Mouse (Mus musculus): ENCODE data around the gene Manba. TPM values are rescaled to one million over a fixed set of nuclear protein-coding genes. Genes with fewer than 3 reads are reported as not detected.
"Not testable (repeated sequence)": the region's sequence is repeated elsewhere in the genome, so short reads cannot be mapped to it uniquely, and the experiment has no call there.

The Manba gene
- polyA plus RNA-seq, 1 experiment from 2014 or later: 16.8 TPM

DNA sequence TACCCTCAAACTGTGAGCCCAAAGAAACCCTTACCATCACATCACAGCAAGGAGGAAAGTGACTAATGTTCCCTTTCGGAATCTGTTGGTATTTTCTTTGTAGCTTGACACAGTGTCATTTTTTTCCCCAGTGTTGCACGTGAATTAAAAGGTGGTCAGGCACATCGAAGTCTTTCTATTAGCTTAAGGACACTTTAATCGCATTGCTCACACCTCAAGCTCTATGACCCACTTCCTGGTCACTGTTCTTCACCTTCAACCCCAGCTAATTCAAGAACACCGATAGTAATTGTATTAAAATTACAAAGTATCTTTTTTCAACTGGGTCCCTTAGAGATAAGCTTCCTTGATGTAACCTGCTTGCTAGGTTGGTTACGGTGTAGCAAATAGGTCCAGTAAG lies 4.6 kb upstream of the Manba start:
- no peak overlapping the region for H3K27ac ChIP-seq (ENCODE audit: low read length)
- H3K9ac ChIP-seq (ENCODE audit: low read length): no peak overlapping the region
- H3K4me1 ChIP-seq (ENCODE audit: control insufficient read depth, insufficient read depth, low read length): no peaks in the 10 kb centered on the region; the same call in 1 of the 2 replicates
- no peak overlapping the region for H3K4me3 ChIP-seq (replicated peaks; ENCODE audit: low read length)
- no peaks in the 10 kb centered on the region for H3K9me3 ChIP-seq (replicated peaks; ENCODE audit: control insufficient read depth, low read length)
- H3K4me2 ChIP-seq (ENCODE audit: low read depth, low read length): no peak overlapping the region
- no peak for ATAC-seq (ENCODE audit: insufficient read depth, low FRiP score)
- 84% methylated on average over 6 of the region's 6 CpGs for WGBS
- H3K36me3 ChIP-seq (ENCODE audit: control insufficient read depth, insufficient read depth, low read length): no peaks in the 10 kb centered on the region
- H3K27me3 ChIP-seq (ENCODE audit: control insufficient read depth, insufficient read depth, low read length): no peaks in the 10 kb centered on the region

DNA sequence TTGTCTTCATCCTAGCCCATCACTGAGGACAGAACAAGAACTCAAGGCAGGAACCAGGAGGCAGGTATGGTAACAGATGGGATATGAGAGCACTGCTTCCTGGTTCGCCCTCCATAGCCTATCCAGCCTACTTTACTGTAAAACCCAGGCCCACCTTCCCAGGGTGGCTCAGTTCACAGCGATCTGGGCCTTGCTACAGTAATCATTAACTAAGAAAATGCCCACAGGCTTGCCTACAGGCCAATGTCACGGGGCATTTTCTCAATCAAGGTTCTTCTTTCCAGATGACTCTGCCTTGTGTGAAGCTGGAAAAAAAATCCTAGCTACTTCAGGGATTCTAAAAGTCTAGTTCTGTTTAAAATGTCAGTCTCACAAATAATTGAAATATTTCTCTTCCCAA lies 3.8 kb upstream of the Manba start:
- WGBS: 71% methylated on average over 3 of the region's 3 CpGs
- Histone ChIP-seq H3K36me3 (ENCODE audit: control insufficient read depth, insufficient read depth, low read length) (no peaks in the 10 kb centered on the region), H3K27me3 (ENCODE audit: control insufficient read depth, insufficient read depth, low read length) (no peaks in the 10 kb centered on the region), H3K4me2 (ENCODE audit: low read depth, low read length) (no peak overlapping the region), H3K4me3 (replicated peaks; ENCODE audit: low read length) (no peak overlapping the region), H3K9ac (ENCODE audit: low read length) (no peak overlapping the region), H3K27ac (ENCODE audit: low read length) (no peak overlapping the region), H3K4me1 (ENCODE audit: control insufficient read depth, insufficient read depth, low read length) (no peaks in the 10 kb centered on the region; the same call in 1 of the 2 replicates), H3K9me3 (replicated peaks; ENCODE audit: control insufficient read depth, low read length) (no peaks in the 10 kb centered on the region)
- ATAC-seq (ENCODE audit: insufficient read depth, low FRiP score): no peak

- peak overlapping the region; percentile 81; the same call in 1 of the 2 replicates for H3K4me3 ChIP-seq (replicated peaks; ENCODE audit: low read length)
- not testable (repeated sequence) for H3K9me3 ChIP-seq (replicated peaks; ENCODE audit: control insufficient read depth, low read length); H3K27ac ChIP-seq (ENCODE audit: low read length); ATAC-seq (ENCODE audit: insufficient read depth, low FRiP score); H3K36me3 ChIP-seq (ENCODE audit: control insufficient read depth, insufficient read depth, low read length); H3K4me1 ChIP-seq (ENCODE audit: control insufficient read depth, insufficient read depth, low read length); H3K27me3 ChIP-seq (ENCODE audit: control insufficient read depth, insufficient read depth, low read length); H3K9ac ChIP-seq (ENCODE audit: low read length)
- peak overlapping the region; percentile 67; the same call in 1 of the 2 replicates for H3K4me2 ChIP-seq (ENCODE audit: low read depth, low read length)
- 86% methylated on average over 15 of the region's 15 CpGs for WGBS
These were observed 761 bp upstream of the Manba start for GRCm38 (mm10) chr3:135484650-135485049.

DNA sequence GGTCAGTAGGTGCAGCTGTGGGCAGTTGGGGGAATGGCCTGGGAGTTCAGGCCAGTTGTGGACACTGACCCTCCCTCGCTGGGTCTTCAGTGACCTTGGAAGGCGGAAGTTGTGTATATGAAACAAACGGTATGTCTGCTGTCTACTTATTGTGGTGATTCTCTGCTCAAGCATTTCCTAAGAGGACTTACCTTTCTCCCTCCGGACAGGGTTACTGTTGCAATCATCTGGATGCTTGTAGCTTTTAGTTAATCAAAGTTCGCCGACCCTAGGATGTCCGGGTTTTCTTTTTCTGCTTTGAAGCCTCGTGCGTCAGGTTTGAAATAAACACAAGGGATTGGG lies 460 bp downstream of the Manba start:
- peak overlapping the region; percentile 81 for H3K9ac ChIP-seq (ENCODE audit: low read length)
- peak overlapping the region; percentile 67 for H3K4me2 ChIP-seq (ENCODE audit: low read depth, low read length)
- H3K36me3 ChIP-seq (ENCODE audit: control insufficient read depth, insufficient read depth, low read length): no peaks in the 10 kb centered on the region
- no peaks in the 10 kb centered on the region for H3K9me3 ChIP-seq (replicated peaks; ENCODE audit: control insufficient read depth, low read length)
- no peak for ATAC-seq (ENCODE audit: insufficient read depth, low FRiP score)
- H3K27ac ChIP-seq (ENCODE audit: low read length): no peak overlapping the region
- WGBS: 9% methylated on average over 9 of the region's 9 CpGs
- H3K27me3 ChIP-seq (ENCODE audit: control insufficient read depth, insufficient read depth, low read length): no peaks in the 10 kb centered on the region
- no peaks in the 10 kb centered on the region; the same call in 1 of the 2 replicates for H3K4me1 ChIP-seq (ENCODE audit: control insufficient read depth, insufficient read depth, low read length)
- H3K4me3 ChIP-seq (replicated peaks; ENCODE audit: low read length): peak overlapping the region; percentile 81

- Histone ChIP-seq H3K27me3 (ENCODE audit: control insufficient read depth, insufficient read depth, low read length) (no peaks in the 10 kb centered on the region), H3K9ac (ENCODE audit: low read length) (0 out of 2 replicates have a peak overlapping the region, but pooled peaks have one; percentile 81), H3K9me3 (replicated peaks; ENCODE audit: control insufficient read depth, low read length) (no peaks in the 10 kb centered on the region), H3K4me1 (ENCODE audit: control insufficient read depth, insufficient read depth, low read length) (no peaks in the 10 kb centered on the region; the same call in 1 of the 2 replicates), H3K4me2 (ENCODE audit: low read depth, low read length) (peak overlapping the region; percentile 67), H3K27ac (ENCODE audit: low read length) (no peak overlapping the region), H3K4me3 (replicated peaks; ENCODE audit: low read length) (peak overlapping the region; percentile 81), H3K36me3 (ENCODE audit: control insufficient read depth, insufficient read depth, low read length) (no peaks in the 10 kb centered on the region)
- 72% methylated on average over 5 of the region's 5 CpGs for WGBS
- ATAC-seq (ENCODE audit: insufficient read depth, low FRiP score): no peak
These were observed 940 bp downstream of the Manba start for GRCm38 (mm10) chr3:135486351-135486750.

DNA sequence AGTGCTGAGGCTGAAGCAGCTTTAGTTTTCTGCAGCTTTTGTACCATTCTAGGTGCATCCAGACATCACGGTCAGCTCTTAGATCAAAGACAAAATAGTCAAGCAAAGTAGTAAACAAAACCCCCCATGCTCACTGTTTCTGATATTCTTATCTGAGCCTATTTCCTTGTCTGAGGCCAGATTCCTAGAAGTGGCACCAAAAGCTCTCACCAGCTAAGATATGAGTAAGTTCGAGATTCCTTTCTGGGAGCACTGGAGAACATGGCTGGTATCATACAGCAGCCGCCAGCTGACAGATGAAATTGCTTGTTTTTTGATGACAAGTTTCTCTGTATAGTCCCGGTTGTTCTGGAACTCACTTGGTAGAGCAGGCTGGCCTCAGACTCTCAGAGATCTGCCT lies 2.4 kb downstream of the Manba start:
- Histone ChIP-seq H3K4me3 (replicated peaks; ENCODE audit: low read length) (no peak overlapping the region), H3K9me3 (replicated peaks; ENCODE audit: control insufficient read depth, low read length) (no peaks in the 10 kb centered on the region), H3K9ac (ENCODE audit: low read length) (no peak overlapping the region), H3K27me3 (ENCODE audit: control insufficient read depth, insufficient read depth, low read length) (no peaks in the 10 kb centered on the region), H3K36me3 (ENCODE audit: control insufficient read depth, insufficient read depth, low read length) (no peaks in the 10 kb centered on the region), H3K4me2 (ENCODE audit: low read depth, low read length) (no peak overlapping the region), H3K27ac (ENCODE audit: low read length) (no peak overlapping the region), H3K4me1 (ENCODE audit: control insufficient read depth, insufficient read depth, low read length) (no peaks in the 10 kb centered on the region; the same call in 1 of the 2 replicates)
- no peak for ATAC-seq (ENCODE audit: insufficient read depth, low FRiP score)
- 84% methylated on average over 4 of the region's 4 CpGs for WGBS

- Histone ChIP-seq H3K4me2 (ENCODE audit: low read depth, low read length) (no peak overlapping the region), H3K36me3 (ENCODE audit: control insufficient read depth, insufficient read depth, low read length) (no peaks in the 10 kb centered on the region), H3K9ac (ENCODE audit: low read length) (no peak overlapping the region), H3K27me3 (ENCODE audit: control insufficient read depth, insufficient read depth, low read length) (no peaks in the 10 kb centered on the region), H3K4me3 (replicated peaks; ENCODE audit: low read length) (no peak overlapping the region), H3K4me1 (ENCODE audit: control insufficient read depth, insufficient read depth, low read length) (no peaks in the 10 kb centered on the region; the same call in 1 of the 2 replicates), H3K9me3 (replicated peaks; ENCODE audit: control insufficient read depth, low read length) (no peaks in the 10 kb centered on the region), H3K27ac (ENCODE audit: low read length) (no peak overlapping the region)
- ATAC-seq (ENCODE audit: insufficient read depth, low FRiP score): no peak
- 61% methylated on average over 5 of the region's 5 CpGs for WGBS
These were observed 4.6 kb downstream of the Manba start for GRCm38 (mm10) chr3:135489865-135490520.

DNA sequence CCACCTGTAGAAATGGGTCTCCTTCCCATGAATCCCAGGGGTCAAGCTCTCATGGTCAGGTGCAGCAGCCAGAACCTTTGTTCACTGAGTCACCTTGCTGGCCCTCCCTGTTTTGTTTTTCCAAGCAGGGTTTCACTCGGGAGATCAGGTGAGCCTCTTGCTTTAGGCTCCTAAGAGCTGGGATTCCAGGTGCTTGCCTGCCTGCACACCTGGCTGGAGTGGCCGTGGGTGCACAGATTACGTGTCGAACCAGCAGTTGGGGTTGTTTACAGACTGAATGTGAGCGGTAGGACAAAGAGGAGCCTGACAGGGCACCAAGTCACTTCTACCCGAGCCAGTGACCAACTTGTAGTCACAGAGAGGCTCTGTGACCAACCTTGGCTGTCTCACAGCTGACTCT lies 5.7 kb downstream of the Manba start:
- ATAC-seq (ENCODE audit: insufficient read depth, low FRiP score): peak; percentile 47; the same call in 1 of the 2 replicates
- no peak overlapping the region for H3K4me3 ChIP-seq (replicated peaks; ENCODE audit: low read length)
- H3K4me1 ChIP-seq (ENCODE audit: control insufficient read depth, insufficient read depth, low read length): no peaks in the 10 kb centered on the region
- no peak overlapping the region for H3K4me2 ChIP-seq (ENCODE audit: low read depth, low read length)
- no peaks in the 10 kb centered on the region for H3K27me3 ChIP-seq (ENCODE audit: control insufficient read depth, insufficient read depth, low read length)
- 70% methylated on average over 6 of the region's 6 CpGs for WGBS
- no peaks in the 10 kb centered on the region for H3K9me3 ChIP-seq (replicated peaks; ENCODE audit: control insufficient read depth, low read length)
- H3K27ac ChIP-seq (ENCODE audit: low read length): no peak overlapping the region
- no peaks in the 10 kb centered on the region for H3K36me3 ChIP-seq (ENCODE audit: control insufficient read depth, insufficient read depth, low read length)
- H3K9ac ChIP-seq (ENCODE audit: low read length): no peak overlapping the region

DNA sequence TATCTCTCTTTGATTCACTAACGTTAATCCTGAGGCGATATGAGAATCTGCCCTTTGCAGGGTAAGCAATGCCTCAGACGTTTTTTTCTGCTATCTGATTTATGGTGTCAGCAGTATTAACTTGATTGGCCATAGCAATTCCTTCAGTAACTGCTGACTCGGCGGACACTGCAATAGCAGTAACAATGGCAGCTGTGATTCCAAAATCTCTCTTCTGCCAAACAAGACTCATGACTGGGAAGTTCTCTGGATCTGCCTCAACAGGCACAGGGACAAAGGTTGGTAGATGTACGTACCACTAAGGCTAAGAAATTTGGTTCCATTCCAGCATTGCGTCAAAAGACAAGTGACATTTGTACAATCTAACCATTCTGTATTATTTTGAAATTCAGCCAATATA lies 7.9 kb downstream of the Manba start:
- H3K27ac ChIP-seq (ENCODE audit: low read length); ATAC-seq (ENCODE audit: insufficient read depth, low FRiP score); H3K27me3 ChIP-seq (ENCODE audit: control insufficient read depth, insufficient read depth, low read length); H3K36me3 ChIP-seq (ENCODE audit: control insufficient read depth, insufficient read depth, low read length); H3K4me2 ChIP-seq (ENCODE audit: low read depth, low read length); H3K9ac ChIP-seq (ENCODE audit: low read length); H3K4me1 ChIP-seq (ENCODE audit: control insufficient read depth, insufficient read depth, low read length); H3K9me3 ChIP-seq (replicated peaks; ENCODE audit: control insufficient read depth, low read length); H3K4me3 ChIP-seq (replicated peaks; ENCODE audit: low read length): not testable (repeated sequence)
- WGBS: 68% methylated on average over 7 of the region's 7 CpGs

All from stomach, embryonic 16.5 days (tissue).